ENCODE assay signal across 9 mouse cellular contexts in the genomic region with DNA sequence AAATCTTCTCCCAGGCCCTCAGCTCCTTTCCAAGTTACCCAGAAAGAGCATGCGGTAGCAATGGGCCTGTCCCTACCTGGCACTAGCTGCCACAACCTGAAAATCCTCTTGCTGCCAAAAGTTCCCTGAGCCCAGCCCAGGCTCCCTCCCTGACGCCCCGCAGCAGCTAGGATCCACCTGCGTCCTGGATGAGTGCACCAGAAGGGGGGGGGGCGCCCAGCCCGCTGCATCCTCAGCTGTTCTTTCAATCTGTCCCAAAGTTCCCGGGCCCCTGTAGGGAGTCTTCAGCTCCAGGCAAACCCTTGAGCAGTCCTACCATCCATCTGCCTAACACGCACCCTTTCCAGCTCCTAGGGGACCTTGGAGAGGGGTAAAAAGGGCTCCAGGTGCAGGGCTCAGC. TPM values are rescaled to one million over a fixed set of nuclear protein-coding genes. Genes with fewer than 3 reads are reported as not detected.
DNase-seq lines count a peak whose midpoint lies in the region; ATAC-seq and TF ChIP-seq lines count a peak whose summit lies in the region.
"Had no signal": no experiment of that assay in that cellular context is flagged by ENCODE, and none has a peak within 500 bp of the region (broad histone marks: within the 10 kb centered on the region; RNA-seq: fewer than 3 reads in every experiment).

No protein-coding gene starts in this region.

- H3K4me3 ChIP-seq in kidney, postnatal 0 days (replicated peaks; ENCODE audit: low read depth, low read length): peak overlapping the region; percentile 46
- H3K4me3 ChIP-seq in embryonic facial prominence, embryonic 13.5 days: peak overlapping the region; percentile 67
- peak overlapping the region; percentile 69 for H3K4me3 ChIP-seq in limb, embryonic 12.5 days (replicated peaks)
- H3K4me3 ChIP-seq in olfactory bulb, adult 2 months (ENCODE audit: insufficient read depth, low read depth, low read length): peak overlapping the region; percentile 31

- H3K4me2 ChIP-seq in kidney, postnatal 0 days (ENCODE audit: low read length): peak overlapping the region; percentile 94
- H3K4me2 ChIP-seq in embryonic facial prominence, embryonic 13.5 days: peak overlapping the region; percentile 99
- H3K4me2 ChIP-seq in limb, embryonic 12.5 days: peak overlapping the region; percentile 96

- 14% methylated on average over 8 of the region's 8 CpGs for WGBS in kidney, postnatal 0 days
- 4% methylated on average over 8 of the region's 8 CpGs for WGBS in embryonic facial prominence, embryonic 13.5 days
- 8% methylated on average over 8 of the region's 8 CpGs for WGBS in limb, embryonic 12.5 days
- 10% methylated on average over 8 of the region's 8 CpGs for WGBS in olfactory bulb, adult 2 months

- no peaks in the 10 kb centered on the region for H3K36me3 ChIP-seq in kidney, postnatal 0 days (ENCODE audit: insufficient read depth, low read length)
- H3K36me3 ChIP-seq in embryonic facial prominence, embryonic 13.5 days: no peaks in the 10 kb centered on the region
- H3K36me3 ChIP-seq in limb, embryonic 12.5 days: peaks cover 15% of the 10 kb centered on the region

- no peaks in the 10 kb centered on the region for H3K27me3 ChIP-seq in kidney, postnatal 0 days (ENCODE audit: insufficient read depth, low read length)
- H3K27me3 ChIP-seq in embryonic facial prominence, embryonic 13.5 days: peaks cover 12% of the 10 kb centered on the region
- H3K27me3 ChIP-seq in limb, embryonic 12.5 days: peaks cover 7% of the 10 kb centered on the region; the same call in 1 of the 2 replicates

- no peak; the same call in 1 of the 2 replicates for ATAC-seq in kidney, postnatal 0 days (replicated peaks; ENCODE audit: low FRiP score, low read depth)
- no peak for ATAC-seq in embryonic facial prominence, embryonic 13.5 days (ENCODE audit: insufficient number of reproducible peaks, insufficient read depth, low FRiP score, low TSS enrichment, low read depth)
- ATAC-seq in limb, embryonic 12.5 days (ENCODE audit: insufficient number of reproducible peaks, insufficient read depth, low FRiP score, low TSS enrichment, low read depth): no peak

- peaks cover 21% of the 10 kb centered on the region for H3K4me1 ChIP-seq in kidney, postnatal 0 days (replicated peaks; ENCODE audit: insufficient read depth, low read length)
- peaks cover 53% of the 10 kb centered on the region for H3K4me1 ChIP-seq in embryonic facial prominence, embryonic 13.5 days
- H3K4me1 ChIP-seq in limb, embryonic 12.5 days (replicated peaks): peaks cover 57% of the 10 kb centered on the region
- peaks cover 30% of the 10 kb centered on the region for H3K4me1 ChIP-seq in olfactory bulb, adult 2 months (ENCODE audit: control insufficient read depth, insufficient read depth, low read length)

- no peak overlapping the region for H3K27ac ChIP-seq in kidney, postnatal 0 days
- H3K27ac ChIP-seq in embryonic facial prominence, embryonic 13.5 days: no peak overlapping the region
- no peak overlapping the region for H3K27ac ChIP-seq in limb, embryonic 12.5 days
- no peak overlapping the region for H3K27ac ChIP-seq in olfactory bulb, adult 2 months (ENCODE audit: insufficient read depth, low read depth, low read length)

- DNase-seq in kidney, postnatal 0 days (ENCODE audit: low spot score): no peak
- DNase-seq in kidney, postnatal 10 days: no peak
- DNase-seq in ovary, postnatal 14 days (ENCODE audit: low spot score): no peak
- no peak for DNase-seq in right cerebral cortex, postnatal 10 days (ENCODE audit: low spot score in 2 of 2)
- no peak for DNase-seq in layer of hippocampus, postnatal 25 days (ENCODE audit: extremely low spot score in 1 of 2, low spot score in 1 of 2)

- H3K9ac ChIP-seq in kidney, postnatal 0 days (ENCODE audit: low read depth, low read length): 0 out of 2 replicates have a peak overlapping the region, but pooled peaks have one; percentile 35
- H3K9ac ChIP-seq in embryonic facial prominence, embryonic 13.5 days: peak overlapping the region; percentile 76
- peak overlapping the region; percentile 72 for H3K9ac ChIP-seq in limb, embryonic 12.5 days (replicated peaks)

- no peaks in the 10 kb centered on the region for H3K9me3 ChIP-seq in kidney, postnatal 0 days (replicated peaks; ENCODE audit: low read length)
- no peaks in the 10 kb centered on the region for H3K9me3 ChIP-seq in embryonic facial prominence, embryonic 13.5 days
- no peaks in the 10 kb centered on the region for H3K9me3 ChIP-seq in limb, embryonic 12.5 days

- TF ChIP-seq POLR2A in olfactory bulb, adult 2 months (IDR thresholded peaks at IDR 0.05; ENCODE audit: insufficient read depth, low read depth, low read length): no peak

- TF ChIP-seq CTCF in kidney, postnatal 0 days (IDR thresholded peaks at IDR 0.05; ENCODE audit: low read depth): no peak
- TF ChIP-seq CTCF in olfactory bulb, adult 2 months (IDR thresholded peaks at IDR 0.05; ENCODE audit: insufficient read depth, low read depth, low read length): no peak

RNA-seq across cellular contexts. Expression of gene Mfsd2a, which starts 1.2 kb away (rescaled TPM):
- polyA plus RNA-seq in kidney, postnatal 0 days (2015; fragmentation: Nextera tagmentation; extraction: Ambion mirVana): 1.8 and 2.1 TPM in 2 replicates
- 5.1 and 6.6 TPM in 2 replicates for polyA plus RNA-seq in embryonic facial prominence, embryonic 13.5 days (2015; fragmentation: Nextera tagmentation; extraction: Ambion mirVana)
- polyA plus RNA-seq in limb, embryonic 12.5 days (2016; fragmentation: Nextera tagmentation; extraction: Ambion mirVana): 7.8 and 8.6 TPM in 2 replicates
- not detected in 2 replicates for polyA plus RNA-seq in olfactory bulb, adult 2 months (2012; ENCODE audit: insufficient read depth, insufficient read length, low replicate concordance, missing spikeins)
- total RNA-seq in layer of hippocampus, postnatal 25 days (2021): 10 to 100 TPM; 37.9 to 54.8 TPM
- total RNA-seq: hematopoietic stem cell, adult 5-6 weeks had no signal

RNA-seq across cellular contexts. Expression of gene Mycl, which starts 35.6 kb away (rescaled TPM):
- 6.5 and 7.1 TPM in 2 replicates for polyA plus RNA-seq in kidney, postnatal 0 days (2015; fragmentation: Nextera tagmentation; extraction: Ambion mirVana)
- 29.4 and 33.4 TPM in 2 replicates for polyA plus RNA-seq in embryonic facial prominence, embryonic 13.5 days (2015; fragmentation: Nextera tagmentation; extraction: Ambion mirVana)
- polyA plus RNA-seq in limb, embryonic 12.5 days (2016; fragmentation: Nextera tagmentation; extraction: Ambion mirVana): 42.8 and 46.3 TPM in 2 replicates
- polyA plus RNA-seq in olfactory bulb, adult 2 months (2012; ENCODE audit: insufficient read depth, insufficient read length, low replicate concordance, missing spikeins): not detected in 2 replicates
- 10 to 100 TPM; 33.9 to 37.8 TPM for total RNA-seq in layer of hippocampus, postnatal 25 days (2021)
- total RNA-seq: hematopoietic stem cell, adult 5-6 weeks had no signal

RNA-seq across cellular contexts. Expression of gene Trit1, which starts 56.6 kb away (rescaled TPM):
- polyA plus RNA-seq in kidney, postnatal 0 days (2015; fragmentation: Nextera tagmentation; extraction: Ambion mirVana): 15.7 and 17.1 TPM in 2 replicates
- polyA plus RNA-seq in embryonic facial prominence, embryonic 13.5 days (2015; fragmentation: Nextera tagmentation; extraction: Ambion mirVana): 19.7 and 20.8 TPM in 2 replicates
- 18.3 and 20.6 TPM in 2 replicates for polyA plus RNA-seq in limb, embryonic 12.5 days (2016; fragmentation: Nextera tagmentation; extraction: Ambion mirVana)
- polyA plus RNA-seq in olfactory bulb, adult 2 months (2012; ENCODE audit: insufficient read depth, insufficient read length, low replicate concordance, missing spikeins): not detected in 2 replicates
- 10 to 100 TPM; 20.2 to 26.9 TPM for total RNA-seq in layer of hippocampus, postnatal 25 days (2021)
